Mouse (Mus musculus) embryonic facial prominence, embryonic 14.5 days (tissue): ENCODE results near the gene Mrps6. TPM values are rescaled to one million over a fixed set of nuclear protein-coding genes. Genes with fewer than 3 reads are reported as not detected.

ENCODE experiments used
- ATAC-seq: fragments of 200-750 bp; cut with Nextera tagmentation; 2 replicates; pipeline ENCODE4 v1.8.0; 2017; ENCODE audit warnings: low read depth, moderate number of reproducible peaks, moderate TSS enrichment
- DNase-seq: peaks from one replicate; pipeline ENCODE4 v3.0.0-alpha.2; 2015; ENCODE audit warnings: low spot score
- H3K27ac ChIP-seq: fragments of 300-500 bp; sonication (generic); replicated peaks from 2 replicates; pipeline ENCODE4 v1.5.1; 2014; ENCODE audit warnings: low read depth, mild to moderate bottlenecking, low read length, moderate library complexity
- H3K27me3 ChIP-seq: fragments of 300-500 bp; sonication (generic); replicated peaks from 2 replicates; pipeline ENCODE4 v1.6.1; 2014; ENCODE audit warnings: low read length; ENCODE audit not compliant: control insufficient read depth, insufficient read depth
- H3K36me3 ChIP-seq: fragments of 300-500 bp; sonication (generic); 2 replicates; pipeline ENCODE4 v1.6.1; 2014; ENCODE audit warnings: low read length, mixed read lengths; ENCODE audit not compliant: control insufficient read depth, insufficient read depth
- H3K4me1 ChIP-seq: fragments of 300-500 bp; sonication (generic); 2 replicates; pipeline ENCODE4 v1.6.1; 2014; ENCODE audit warnings: antibody characterized with exemption, low read length; ENCODE audit not compliant: control insufficient read depth, insufficient read depth
- H3K4me2 ChIP-seq: fragments of 300-500 bp; sonication (generic); 2 replicates; pipeline ENCODE4 v1.6.1; 2014; ENCODE audit warnings: low read depth, mild to moderate bottlenecking, low read length, moderate library complexity, mixed read lengths
- H3K4me3 ChIP-seq: fragments of 300-500 bp; sonication (generic); 2 replicates; pipeline ENCODE4 v1.5.1; 2014; ENCODE audit warnings: low read depth, mild to moderate bottlenecking, low read length
- H3K9ac ChIP-seq: fragments of 300-500 bp; sonication (generic); 2 replicates; pipeline ENCODE4 v1.6.1; 2014; ENCODE audit warnings: low read depth, mild to moderate bottlenecking, low read length, moderate library complexity, mixed read lengths
- H3K9me3 ChIP-seq: fragments of 300-500 bp; sonication (generic); 2 replicates; pipeline ENCODE4 v1.6.1; 2016; ENCODE audit warnings: low read length; ENCODE audit not compliant: control insufficient read depth
- WGBS: fragments of 180-500 bp; shearing (Covaris S2); extraction: QIAGEN DNeasy Blood & Tissue Kit; methylation state at CpG from one replicate; pipeline ENCODE4 v1.1.7; 2014; 5-methylcytosine and 5-hydroxymethylcytosine counted together
- polyA plus RNA-seq: library from polyadenylated mRNA; unstranded; fragments of >200 nt; fragmentation: Nextera tagmentation; extraction: Ambion mirVana; gene quantifications from 2 replicates; pipeline ENCODE4 v1.2.1, GENCODE M21; 2014

Mrps6 gene
- polyA plus RNA-seq, 1 experiment from 2014 or later, result 113 TPM

- no peak for DNase-seq
- H3K27me3 ChIP-seq, result no peaks in the 10 kb centered on the region
- 80% methylated on average over 17 of the region's 17 CpGs for WGBS
Measured at GRCm38 (mm10) chr16:92120899-92121531, 62.9 kb downstream of the Mrps6 start.

DNA sequence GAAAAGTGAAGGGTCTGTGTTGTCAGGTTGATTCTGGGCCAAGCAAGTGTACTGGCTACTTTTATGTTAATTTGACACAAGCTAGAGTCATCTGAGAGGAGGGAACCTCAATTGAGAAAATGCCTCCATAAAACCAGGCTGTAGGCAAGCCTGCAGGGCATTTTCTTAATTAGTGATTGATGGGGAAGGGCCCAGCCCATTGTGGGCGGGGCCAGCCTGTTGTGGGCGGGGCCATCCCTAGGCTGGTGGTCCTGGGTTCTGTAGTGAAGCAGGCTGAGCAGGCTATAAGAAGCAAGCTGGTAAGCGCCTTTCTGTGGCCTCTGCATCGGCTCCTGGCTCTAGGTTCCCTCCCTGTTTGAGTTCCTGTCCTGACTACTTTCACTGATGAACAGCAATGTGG is 69.2 kb downstream of the Mrps6 start:
- ATAC-seq (no peak), DNase-seq (no peak)
- no peaks in the 10 kb centered on the region for H3K27me3 ChIP-seq
- no peaks in the 10 kb centered on the region for H3K36me3 ChIP-seq
- 52% methylated on average over 4 of the region's 4 CpGs for WGBS
- H3K9ac ChIP-seq, result no peak overlapping the region
- no peaks in the 10 kb centered on the region for H3K4me1 ChIP-seq
- H3K27ac ChIP-seq, result no peak overlapping the region
- no peak overlapping the region for H3K4me3 ChIP-seq
- peaks cover 9% of the 10 kb centered on the region for H3K9me3 ChIP-seq
- no peak overlapping the region for H3K4me2 ChIP-seq

More at GRCm38 (mm10) chr16:92120899-92121531, 62.9 kb downstream of the Mrps6 start:
- Histone ChIP-seq H3K4me2 (no peak overlapping the region), H3K9me3 (peaks cover 9% of the 10 kb centered on the region), H3K27ac (no peak overlapping the region), H3K9ac (no peak overlapping the region), H3K36me3 (no peaks in the 10 kb centered on the region), H3K4me1 (peaks cover 3% of the 10 kb centered on the region), H3K4me3 (no peak overlapping the region)
- no peak for ATAC-seq

DNA sequence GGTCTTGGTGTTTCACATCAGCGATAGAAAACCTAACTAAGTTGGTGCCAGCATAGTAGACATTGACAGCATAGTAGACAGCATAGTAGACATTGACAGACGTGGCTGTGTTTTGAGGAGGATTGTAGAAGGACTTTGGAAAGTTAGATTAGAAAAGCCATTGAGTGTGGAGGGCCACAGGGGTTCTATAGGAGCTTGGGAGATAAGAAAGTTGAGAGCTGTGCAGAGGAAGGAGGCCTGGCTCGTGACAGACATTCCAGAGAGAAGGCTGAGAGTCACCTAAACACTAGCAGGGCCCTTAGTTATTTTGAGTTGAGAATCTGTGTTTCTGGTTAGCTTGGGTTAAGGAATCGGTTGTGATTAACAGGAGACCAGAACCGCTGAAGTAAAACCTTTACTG is 69.6 kb downstream of the Mrps6 start:
- no peak overlapping the region for H3K27ac ChIP-seq
- 84% methylated on average over 5 of the region's 5 CpGs for WGBS
- no peak overlapping the region for H3K4me3 ChIP-seq
- H3K9ac ChIP-seq, result no peak overlapping the region
- no peak overlapping the region for H3K4me2 ChIP-seq
- H3K4me1 ChIP-seq, result no peaks in the 10 kb centered on the region
- no peaks in the 10 kb centered on the region for H3K27me3 ChIP-seq
- H3K9me3 ChIP-seq, result peaks cover 9% of the 10 kb centered on the region
- ATAC-seq (no peak), DNase-seq (no peak)
- H3K36me3 ChIP-seq, result no peaks in the 10 kb centered on the region

DNA sequence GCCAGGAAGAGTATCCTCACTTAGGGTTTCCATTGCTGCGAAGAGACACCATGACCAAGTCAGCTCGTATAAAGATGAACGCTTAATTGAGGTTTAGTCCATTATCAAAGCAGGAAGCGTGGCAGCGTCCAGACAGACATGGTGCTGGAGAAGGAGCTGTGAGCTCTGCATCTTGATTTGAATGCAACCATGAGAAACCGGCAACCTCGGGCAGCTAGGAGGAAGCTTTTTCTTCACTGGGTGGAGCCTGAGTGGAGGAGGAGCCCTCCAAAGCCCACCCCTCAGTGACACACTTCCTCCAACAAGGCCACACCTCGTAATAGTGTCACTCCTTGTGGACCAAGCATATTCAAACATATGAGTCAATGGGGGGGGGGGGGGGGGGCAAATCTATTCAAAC is 71.8 kb downstream of the Mrps6 start:
- 98% methylated on average over 8 of the region's 8 CpGs for WGBS
- H3K9me3 ChIP-seq, result peaks cover 2% of the 10 kb centered on the region; the same call in 1 of the 2 replicates
- no peak overlapping the region for H3K27ac ChIP-seq
- no peaks in the 10 kb centered on the region for H3K36me3 ChIP-seq
- no peak overlapping the region for H3K4me3 ChIP-seq
- no peak for ATAC-seq
- no peaks in the 10 kb centered on the region for H3K4me1 ChIP-seq
- H3K9ac ChIP-seq, result no peak overlapping the region
- no peak overlapping the region for H3K4me2 ChIP-seq
- H3K27me3 ChIP-seq, result no peaks in the 10 kb centered on the region
- no peak for DNase-seq

DNA sequence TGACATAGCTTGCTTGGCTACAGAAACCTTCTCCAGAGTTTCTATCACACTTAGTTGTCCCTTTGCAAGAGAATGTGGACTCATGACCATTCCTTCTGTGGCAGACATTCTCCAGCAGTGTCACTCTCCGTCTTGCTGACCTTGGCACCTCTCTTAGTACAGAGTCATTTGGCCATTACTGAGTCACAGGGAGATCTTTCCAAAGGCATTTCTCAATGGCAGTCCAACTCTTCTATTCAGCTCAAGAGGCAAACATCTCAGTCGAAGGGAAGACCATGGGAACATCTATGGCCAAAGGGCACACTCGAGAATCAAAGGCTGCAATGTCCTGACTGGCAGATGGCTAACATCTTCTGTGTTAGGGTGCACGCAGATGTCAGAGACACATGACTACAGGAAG is 74.4 kb downstream of the Mrps6 start:
- Histone ChIP-seq H3K4me3 (no peak overlapping the region), H3K36me3 (no peaks in the 10 kb centered on the region), H3K27me3 (no peaks in the 10 kb centered on the region), H3K4me2 (no peak overlapping the region), H3K4me1 (no peaks in the 10 kb centered on the region), H3K27ac (no peak overlapping the region), H3K9me3 (0 out of 2 replicates have a peak, but pooled peaks cover 2% of the 10 kb centered on the region), H3K9ac (no peak overlapping the region)
- DNase-seq, result no peak
- WGBS, result 79% methylated on average over 4 of the region's 4 CpGs
- no peak for ATAC-seq

- H3K27ac ChIP-seq, result no peak overlapping the region
- 67% methylated on average over 11 of the region's 11 CpGs for WGBS
- DNase-seq, result no peak
Measured at GRCm38 (mm10) chr16:92134148-92134764, 76.2 kb downstream of the Mrps6 start.

DNA sequence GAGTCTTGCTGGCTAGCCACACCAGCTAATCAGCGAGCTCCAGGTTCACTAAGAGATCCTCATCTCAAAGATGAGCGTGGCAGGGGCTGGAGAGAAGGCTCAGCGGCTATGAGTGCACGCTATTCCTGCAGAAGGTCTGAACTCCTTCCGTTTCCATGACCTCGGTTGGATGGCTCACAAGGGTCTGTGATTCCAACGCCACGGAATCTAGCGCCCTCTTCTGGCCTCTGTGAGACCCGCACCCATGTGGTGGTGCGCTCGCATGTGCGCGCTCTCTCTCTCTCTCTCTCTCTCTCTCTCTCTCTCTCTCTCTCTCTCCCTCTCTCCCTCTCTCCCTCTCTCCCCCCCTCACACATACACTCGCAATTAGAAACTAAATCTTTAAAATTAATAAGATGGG is 78.2 kb downstream of the Mrps6 start:
- no peaks in the 10 kb centered on the region for H3K27me3 ChIP-seq
- H3K36me3 ChIP-seq, result no peaks in the 10 kb centered on the region
- H3K9me3 ChIP-seq, result 0 out of 2 replicates have a peak, but pooled peaks cover 2% of the 10 kb centered on the region
- H3K9ac ChIP-seq, result no peak overlapping the region
- peaks cover 13% of the 10 kb centered on the region for H3K4me1 ChIP-seq
- no peak overlapping the region for H3K4me2 ChIP-seq
- ATAC-seq, result no peak
- no peak for DNase-seq
- no peak overlapping the region for H3K4me3 ChIP-seq
- no peak overlapping the region for H3K27ac ChIP-seq
- WGBS, result 87% methylated on average over 15 of the region's 15 CpGs

More at GRCm38 (mm10) chr16:92134148-92134764, 76.2 kb downstream of the Mrps6 start:
- Histone ChIP-seq H3K4me3 (no peak overlapping the region), H3K27me3 (no peaks in the 10 kb centered on the region), H3K9me3 (0 out of 2 replicates have a peak, but pooled peaks cover 2% of the 10 kb centered on the region), H3K9ac (no peak overlapping the region), H3K4me1 (peaks cover 3% of the 10 kb centered on the region; the same call in 1 of the 2 replicates), H3K36me3 (no peaks in the 10 kb centered on the region), H3K4me2 (no peak overlapping the region)
- no peak for ATAC-seq

DNA sequence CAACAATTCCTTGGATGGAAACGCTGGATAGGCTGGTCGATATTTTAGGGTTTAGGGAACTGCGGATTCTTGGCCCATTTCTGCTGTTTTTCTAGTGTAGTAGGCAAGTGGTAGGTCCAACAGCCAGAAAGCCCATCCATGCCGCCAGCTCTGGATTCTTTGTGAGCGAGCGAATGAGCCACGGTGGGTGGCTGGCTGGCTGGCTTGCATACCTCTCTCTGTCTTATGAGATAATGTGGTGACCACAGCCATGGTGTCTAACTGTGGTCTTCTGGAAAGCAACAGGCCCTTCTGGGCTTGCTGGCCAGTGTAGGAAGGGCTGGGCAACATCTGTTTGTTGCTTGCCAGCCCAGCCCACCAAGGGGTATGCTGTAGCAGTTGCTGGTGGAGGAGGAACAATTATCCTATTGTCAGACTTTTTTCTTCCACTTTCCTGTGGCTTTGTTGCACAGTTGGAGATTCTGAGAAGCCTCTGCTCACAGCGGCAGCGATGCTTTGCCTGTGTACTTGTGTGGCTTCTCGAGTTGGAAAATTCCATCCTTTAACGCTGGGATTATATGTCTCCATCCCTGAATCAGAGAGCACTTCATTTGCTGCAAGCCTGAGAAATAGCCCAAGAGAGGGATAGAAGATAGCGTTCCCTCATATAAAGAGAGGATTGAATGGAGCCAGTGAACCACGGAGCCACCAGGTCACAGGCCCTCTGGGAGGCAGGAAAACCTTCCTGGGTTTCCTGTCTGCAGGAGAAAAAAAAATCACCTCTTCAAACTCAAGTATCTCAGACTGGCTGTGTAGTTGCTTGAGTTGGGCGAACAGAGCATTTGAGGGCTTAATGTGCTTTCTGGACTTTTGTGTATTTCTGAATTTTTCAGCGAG is 81.6 kb downstream of the Mrps6 start:
- DNase-seq (peak; percentile 51), ATAC-seq (peak; percentile 60)
- no peak overlapping the region for H3K9ac ChIP-seq
- H3K36me3 ChIP-seq, result no peaks in the 10 kb centered on the region
- 40% methylated on average over 15 of the region's 15 CpGs for WGBS
- H3K4me3 ChIP-seq, result no peak overlapping the region
- peak overlapping the region; percentile 65 for H3K27ac ChIP-seq
- H3K9me3 ChIP-seq, result 0 out of 2 replicates have a peak, but pooled peaks cover 2% of the 10 kb centered on the region
- peaks cover 13% of the 10 kb centered on the region for H3K4me1 ChIP-seq
- H3K4me2 ChIP-seq, result 0 out of 2 replicates have a peak overlapping the region, but pooled peaks have one; percentile 11
- H3K27me3 ChIP-seq, result no peaks in the 10 kb centered on the region
